Mouse (Mus musculus): ENCODE results near the gene Ifi47.

DNA sequence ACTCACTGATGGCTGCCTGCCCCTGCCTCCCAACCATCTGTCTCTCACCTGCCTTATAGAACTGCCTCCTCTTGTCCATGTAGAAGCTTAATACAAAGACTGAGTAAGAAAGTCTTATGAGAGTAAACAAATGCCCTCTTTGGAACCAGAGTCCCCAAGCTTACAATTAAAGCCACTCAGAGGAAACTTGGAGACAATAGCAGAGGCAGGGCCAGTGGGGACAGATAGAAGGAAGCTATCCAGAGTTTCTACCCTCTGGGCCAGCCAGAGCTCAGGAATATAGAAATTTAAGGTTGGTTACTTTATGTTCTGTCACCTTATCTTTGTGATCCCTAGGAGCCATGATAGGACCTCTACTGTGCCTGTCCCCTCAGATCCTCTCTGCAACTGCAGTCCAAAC is 38.4 kb downstream of the Ifi47 start, which contains the start of gene Olfr1396:
- TF ChIP-seq POLR2A (IDR thresholded peaks at IDR 0.05; ENCODE audit: borderline replicate concordance, extremely low read depth, insufficient read depth, insufficient read length, poor library complexity, severe bottlenecking) (no peak), CTCF (IDR thresholded peaks at IDR 0.05; ENCODE audit: borderline replicate concordance, extremely low read depth, insufficient read depth, insufficient read length) (no peak)
